Mouse (Mus musculus): Measurements from ENCODE around the gene Ctnnbip1.

Gene Ctnnbip1

GRCm38 (mm10) chr4:149517868-149518340 is at the start of gene Ctnnbip1:
Gene Ctnnbip1, plus strand, starts transcription at chr4:149518236.
- DNase-seq (ENCODE audit: extremely low spot score, low spot score), result peak; percentile 94

- DNase-seq (ENCODE audit: extremely low spot score, low spot score), result no peak
Measured at GRCm38 (mm10) chr4:149469557-149469956, 48.5 kb upstream of the Ctnnbip1 start.

- DNase-seq (ENCODE audit: extremely low spot score, low spot score), result no peak
Measured at GRCm38 (mm10) chr4:149475096-149475495, 42.9 kb upstream of the Ctnnbip1 start.

- no peak for DNase-seq (ENCODE audit: extremely low spot score, low spot score)
Measured at GRCm38 (mm10) chr4:149477078-149477477, 41.0 kb upstream of the Ctnnbip1 start, which contains the start of gene Tmem274. Gene Tmem274, plus strand, starts transcription at chr4:149477378.

GRCm38 (mm10) chr4:149484566-149484965 is 33.5 kb upstream of the Ctnnbip1 start:
- DNase-seq (ENCODE audit: extremely low spot score, low spot score), result no peak

GRCm38 (mm10) chr4:149485053-149485824 is 32.8 kb upstream of the Ctnnbip1 start, which contains the start of the genes Nmnat1 and Lzic:
Gene Nmnat1, minus strand, starts transcription at chr4:149485202.
Gene Lzic, plus strand, starts transcription at chr4:149485229.
- DNase-seq (ENCODE audit: extremely low spot score, low spot score), result peak; percentile 98

- DNase-seq (ENCODE audit: extremely low spot score, low spot score), result no peak
Measured at GRCm38 (mm10) chr4:149485825-149486206, 32.2 kb upstream of the Ctnnbip1 start.

- no peak for DNase-seq (ENCODE audit: extremely low spot score, low spot score)
Measured at GRCm38 (mm10) chr4:149487729-149488128, 30.3 kb upstream of the Ctnnbip1 start.

- DNase-seq (ENCODE audit: extremely low spot score, low spot score), result no peak
Measured at GRCm38 (mm10) chr4:149489415-149490240, 28.4 kb upstream of the Ctnnbip1 start.

GRCm38 (mm10) chr4:149491151-149491550 is 26.9 kb upstream of the Ctnnbip1 start:
- no peak for DNase-seq (ENCODE audit: extremely low spot score, low spot score)

GRCm38 (mm10) chr4:149496612-149497011 is 21.4 kb upstream of the Ctnnbip1 start:
- DNase-seq (ENCODE audit: extremely low spot score, low spot score), result no peak

GRCm38 (mm10) chr4:149498901-149499300 is 19.1 kb upstream of the Ctnnbip1 start:
- no peak for DNase-seq (ENCODE audit: extremely low spot score, low spot score)

- no peak for DNase-seq (ENCODE audit: extremely low spot score, low spot score)
Measured at GRCm38 (mm10) chr4:149499790-149500189, 18.2 kb upstream of the Ctnnbip1 start.

- no peak for DNase-seq (ENCODE audit: extremely low spot score, low spot score)
Measured at GRCm38 (mm10) chr4:149504363-149504762, 13.7 kb upstream of the Ctnnbip1 start.

GRCm38 (mm10) chr4:149504858-149505257 is 13.2 kb upstream of the Ctnnbip1 start:
- DNase-seq (ENCODE audit: extremely low spot score, low spot score), result no peak

GRCm38 (mm10) chr4:149505261-149505967 is 12.6 kb upstream of the Ctnnbip1 start:
- DNase-seq (ENCODE audit: extremely low spot score, low spot score), result no peak

GRCm38 (mm10) chr4:149506904-149507303 is 11.1 kb upstream of the Ctnnbip1 start:
- no peak for DNase-seq (ENCODE audit: extremely low spot score, low spot score)

- DNase-seq (ENCODE audit: extremely low spot score, low spot score), result no peak
Measured at GRCm38 (mm10) chr4:149511221-149511646, 6.8 kb upstream of the Ctnnbip1 start.

GRCm38 (mm10) chr4:149512072-149512471 is 6.0 kb upstream of the Ctnnbip1 start:
- no peak for DNase-seq (ENCODE audit: extremely low spot score, low spot score)

- no peak for DNase-seq (ENCODE audit: extremely low spot score, low spot score)
Measured at GRCm38 (mm10) chr4:149515706-149516105, 2.3 kb upstream of the Ctnnbip1 start.

All from neural tube, embryonic 10.5 days (tissue).